Mouse (Mus musculus) R1 (cell line): Measurements from ENCODE around the gene Slc39a10.
A peak's percentile ranks its signal among the peaks of the same experiment; 100 is the strongest.

Experiments used
- DNase-seq: peaks from one replicate; pipeline ENCODE4 v3.0.0-alpha.2; 2018; ENCODE audit warnings: low read depth, low spot score

The Slc39a10 gene

GRCm38 (mm10) chr1:46892752-46893151 lies at the start of gene Slc39a10:
Gene Slc39a10, minus strand, starts transcription at chr1:46892852.
- DNase-seq: no peak

- DNase-seq: no peak
Measured at GRCm38 (mm10) chr1:46939295-46939694, 46.6 kb upstream of the Slc39a10 start.

GRCm38 (mm10) chr1:46937641-46938040 lies 45.0 kb upstream of the Slc39a10 start:
- no peak for DNase-seq

- no peak for DNase-seq
Measured at GRCm38 (mm10) chr1:46927104-46927503, 34.5 kb upstream of the Slc39a10 start.

- DNase-seq: no peak
Measured at GRCm38 (mm10) chr1:46926239-46926638, 33.6 kb upstream of the Slc39a10 start.

- no peak for DNase-seq
Measured at GRCm38 (mm10) chr1:46924992-46925391, 32.3 kb upstream of the Slc39a10 start.

GRCm38 (mm10) chr1:46922904-46923303 lies 30.3 kb upstream of the Slc39a10 start:
- no peak for DNase-seq

- peak; percentile 96 for DNase-seq
Measured at GRCm38 (mm10) chr1:46921630-46922029, 29.0 kb upstream of the Slc39a10 start.

GRCm38 (mm10) chr1:46916237-46916636 lies 23.6 kb upstream of the Slc39a10 start:
- DNase-seq: peak; percentile 52

- DNase-seq: peak; percentile 78
Measured at GRCm38 (mm10) chr1:46914349-46914748, 21.7 kb upstream of the Slc39a10 start.

- no peak for DNase-seq
Measured at GRCm38 (mm10) chr1:46912506-46913156, 20.0 kb upstream of the Slc39a10 start.

GRCm38 (mm10) chr1:46910154-46910553 lies 17.5 kb upstream of the Slc39a10 start:
- no peak for DNase-seq

- no peak for DNase-seq
Measured at GRCm38 (mm10) chr1:46905706-46906105, 13.1 kb upstream of the Slc39a10 start.

GRCm38 (mm10) chr1:46902102-46902683 lies 9.5 kb upstream of the Slc39a10 start:
- no peak for DNase-seq

- DNase-seq: peak; percentile 89
Measured at GRCm38 (mm10) chr1:46894281-46894842, 1.7 kb upstream of the Slc39a10 start.

GRCm38 (mm10) chr1:46888726-46889125 lies 3.9 kb downstream of the Slc39a10 start:
- no peak for DNase-seq

- DNase-seq: no peak
Measured at GRCm38 (mm10) chr1:46888324-46888723, 4.3 kb downstream of the Slc39a10 start.

- DNase-seq: peak; percentile 9
Measured at GRCm38 (mm10) chr1:46887908-46888307, 4.7 kb downstream of the Slc39a10 start.

GRCm38 (mm10) chr1:46886091-46886490 lies 6.6 kb downstream of the Slc39a10 start:
- DNase-seq: no peak

GRCm38 (mm10) chr1:46885231-46885630 lies 7.4 kb downstream of the Slc39a10 start:
- peak; percentile 12 for DNase-seq

GRCm38 (mm10) chr1:46879951-46880350 lies 12.7 kb downstream of the Slc39a10 start:
- no peak for DNase-seq

GRCm38 (mm10) chr1:46873770-46874169 lies 18.9 kb downstream of the Slc39a10 start:
- no peak for DNase-seq

- DNase-seq: no peak
Measured at GRCm38 (mm10) chr1:46869788-46870187, 22.9 kb downstream of the Slc39a10 start.
